Mouse (Mus musculus): Measurements from ENCODE around the gene Pax5.

Pax5 gene

GRCm38 (mm10) chr4:44669485-44670181 is 40.7 kb downstream of the Pax5 start:
- no peak for DNase-seq (ENCODE audit: extremely low read depth, insufficient read length, low spot score)

DNA sequence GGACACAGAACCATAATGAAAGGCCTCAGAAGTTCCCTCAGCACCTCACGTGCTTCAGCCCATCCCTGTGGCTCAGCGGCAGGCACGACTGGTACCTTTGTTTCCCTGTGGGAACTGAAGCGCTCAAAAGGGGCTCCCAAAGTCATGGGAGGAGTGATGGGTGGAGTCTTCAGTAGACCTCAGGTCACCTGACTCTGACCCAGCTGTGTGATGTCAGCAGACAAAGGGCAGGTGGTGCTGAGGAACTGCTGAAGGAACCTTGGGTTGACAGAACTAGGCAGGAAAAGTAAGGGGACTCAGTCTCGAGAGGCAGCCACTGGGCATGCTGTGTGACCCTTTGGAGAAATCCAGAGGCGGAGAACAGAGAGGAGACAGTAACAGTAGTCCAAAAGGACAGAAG is 41.7 kb downstream of the Pax5 start:
- DNase-seq (ENCODE audit: extremely low read depth, insufficient read length, low spot score), result no peak

DNA sequence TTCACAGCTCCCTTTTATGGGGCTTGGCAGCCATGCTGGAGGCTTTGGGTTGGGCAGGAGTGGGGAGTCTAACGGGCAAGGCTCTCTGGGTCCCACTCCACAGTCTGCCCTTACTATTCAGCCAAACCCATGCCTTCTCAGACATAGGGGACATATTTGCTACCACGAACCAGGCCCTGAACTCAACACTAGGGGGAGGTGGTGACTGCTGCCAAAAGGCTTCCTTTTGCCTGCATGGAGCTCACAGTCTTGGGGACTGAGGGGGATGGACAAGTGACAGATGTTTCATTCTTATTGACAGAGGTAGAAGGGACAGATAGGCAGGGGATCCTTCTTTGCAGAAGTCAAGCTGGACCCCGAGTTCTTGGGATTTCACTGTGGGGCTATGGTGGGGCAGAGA is 42.1 kb downstream of the Pax5 start:
- DNase-seq (ENCODE audit: extremely low read depth, insufficient read length, low spot score), result no peak

GRCm38 (mm10) chr4:44667369-44667768 is 42.9 kb downstream of the Pax5 start:
- DNase-seq (ENCODE audit: extremely low read depth, insufficient read length, low spot score), result no peak

- DNase-seq (ENCODE audit: extremely low read depth, insufficient read length, low spot score), result no peak
Observed at GRCm38 (mm10) chr4:44664767-44665056, 45.6 kb downstream of the Pax5 start.

DNA sequence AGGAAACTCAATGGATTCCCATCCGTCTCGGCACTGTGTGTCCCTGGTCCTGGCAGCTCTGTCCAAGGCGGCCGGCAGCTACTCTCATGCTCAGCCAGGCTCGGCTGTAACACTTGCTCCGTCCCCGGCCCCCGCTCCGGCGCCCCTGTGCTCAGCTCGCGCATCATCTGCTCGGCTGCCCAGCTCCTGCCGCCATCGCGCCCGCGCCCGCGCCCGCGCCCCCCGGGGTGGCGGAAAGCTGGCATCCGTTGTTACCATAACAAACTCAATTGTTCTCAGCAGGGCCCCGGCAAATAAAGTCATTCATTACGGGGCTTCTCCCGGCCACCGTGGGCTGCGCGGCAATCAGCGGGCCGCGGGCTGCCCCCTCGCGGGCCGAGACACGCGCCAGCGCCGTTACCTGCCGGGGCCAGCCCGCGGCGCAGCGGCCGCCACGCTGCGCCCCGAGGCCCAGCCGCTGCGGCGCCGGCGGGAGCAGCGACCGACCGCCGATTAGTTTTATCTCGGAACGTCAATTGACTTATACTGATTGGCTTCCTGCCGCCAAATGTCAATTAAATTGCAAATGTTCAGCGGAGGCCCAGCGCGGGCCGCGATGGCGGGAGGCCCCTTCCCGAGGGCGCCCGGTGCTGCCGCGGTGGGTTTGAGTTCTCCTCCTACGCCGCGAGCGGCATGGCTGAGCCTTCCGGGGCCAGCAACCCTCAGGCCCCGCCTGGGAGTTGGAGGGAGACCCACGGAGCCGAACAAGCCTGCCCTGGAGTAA is 46.1 kb downstream of the Pax5 start:
- DNase-seq (ENCODE audit: extremely low read depth, insufficient read length, low spot score), result no peak

GRCm38 (mm10) chr4:44663489-44663888 is 46.8 kb downstream of the Pax5 start:
- no peak for DNase-seq (ENCODE audit: extremely low read depth, insufficient read length, low spot score)

DNA sequence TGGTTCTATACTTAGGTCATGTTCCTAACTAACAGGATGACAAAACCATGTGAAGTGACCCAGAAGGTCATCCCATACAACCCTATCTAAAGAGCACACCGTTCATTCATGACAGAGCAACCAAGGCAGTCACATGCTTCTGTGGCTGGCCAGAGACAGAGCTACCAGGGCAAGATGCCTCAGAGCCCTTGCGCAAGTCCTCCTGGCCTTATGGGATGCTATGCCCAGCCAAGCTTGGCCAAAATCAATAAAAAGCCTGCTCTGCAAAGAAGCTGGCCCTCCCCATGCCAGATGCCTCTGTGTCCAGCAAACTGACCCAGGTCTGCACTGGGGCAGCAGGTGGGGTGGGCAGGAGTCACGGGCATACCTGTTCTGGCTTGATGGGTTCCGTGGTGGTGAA is 65.1 kb downstream of the Pax5 start:
- DNase-seq (ENCODE audit: extremely low read depth, insufficient read length, low spot score), result peak; percentile 18

DNA sequence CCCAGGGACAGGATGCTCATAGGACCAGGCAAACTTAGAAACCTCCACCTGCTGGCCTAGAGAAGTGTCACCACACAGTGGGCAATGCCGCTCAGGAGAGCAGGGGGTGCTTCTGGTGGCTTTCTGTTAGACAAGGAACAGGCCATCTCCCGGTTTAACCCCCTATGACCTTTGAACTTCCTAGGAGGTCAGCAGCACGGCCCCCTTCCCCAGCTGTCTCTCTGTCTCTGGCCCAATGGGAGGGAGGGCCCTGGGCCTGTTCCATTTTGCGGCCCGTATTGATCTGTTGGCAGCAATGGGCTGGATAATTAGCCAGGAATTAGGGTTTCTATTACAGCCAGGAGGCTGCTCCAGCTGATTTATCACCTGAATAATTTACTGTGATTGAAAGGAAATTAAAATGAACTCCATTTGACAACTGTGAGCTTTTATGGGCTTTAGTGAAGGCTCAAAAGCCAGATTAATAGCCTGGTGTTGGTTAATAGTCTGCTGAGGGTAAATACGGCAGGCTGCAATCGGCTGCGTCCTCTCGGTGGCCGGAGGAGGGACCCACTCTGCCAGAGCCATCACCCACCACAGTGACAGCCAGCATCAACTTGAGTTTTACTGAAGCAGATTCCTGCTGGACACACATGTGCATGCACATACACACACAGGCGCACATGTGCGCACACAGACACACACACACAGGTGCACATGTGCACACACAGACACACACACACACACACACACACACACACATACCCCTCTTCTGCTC is 68.3 kb downstream of the Pax5 start:
- DNase-seq (ENCODE audit: extremely low read depth, insufficient read length, low spot score), result no peak

GRCm38 (mm10) chr4:44635618-44636017 is 74.7 kb downstream of the Pax5 start:
- no peak for DNase-seq (ENCODE audit: extremely low read depth, insufficient read length, low spot score)

DNA sequence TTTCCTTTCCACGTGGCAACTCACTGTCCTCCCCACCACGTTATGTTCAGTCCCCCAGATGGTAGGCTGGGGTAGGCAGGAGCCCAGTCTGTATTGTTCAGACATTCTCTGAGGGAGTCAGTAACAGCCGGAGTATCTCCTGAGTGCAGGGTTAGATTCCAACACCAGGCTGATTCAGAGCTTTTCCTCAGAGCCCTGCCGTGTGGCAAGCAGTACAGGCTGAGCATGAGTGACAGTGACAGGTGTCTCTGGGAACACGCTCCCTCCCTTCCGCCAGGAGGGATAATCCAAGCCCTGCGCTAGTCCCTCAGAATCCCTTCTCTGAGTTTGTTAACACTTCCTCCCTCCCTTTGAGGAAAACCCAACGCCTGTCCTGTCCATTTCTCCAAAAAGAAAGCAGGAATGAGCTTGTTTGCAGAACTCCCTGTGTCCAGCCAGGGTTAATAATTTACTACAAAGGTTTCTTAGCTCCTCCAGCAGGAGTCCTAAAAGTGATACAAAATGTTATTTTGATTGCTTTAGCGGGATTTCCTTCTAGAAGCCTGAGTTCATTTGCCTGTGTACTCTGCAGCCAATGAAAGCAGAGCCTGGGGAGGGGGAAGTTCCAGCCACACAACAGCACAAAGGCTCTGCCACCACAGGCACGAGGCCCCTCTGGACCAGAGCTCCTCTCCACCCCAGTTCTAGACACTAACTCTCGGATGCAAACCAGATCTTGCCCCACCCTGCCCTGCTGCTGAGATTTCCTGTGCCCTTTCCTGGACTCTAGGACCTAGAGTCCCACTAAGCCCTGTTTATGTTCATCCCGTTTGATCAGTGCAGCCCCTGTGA is 76.4 kb downstream of the Pax5 start:
- DNase-seq (ENCODE audit: extremely low read depth, insufficient read length, low spot score), result no peak

GRCm38 (mm10) chr4:44630059-44630458 is 80.2 kb downstream of the Pax5 start:
- DNase-seq (ENCODE audit: extremely low read depth, insufficient read length, low spot score), result no peak

- DNase-seq (ENCODE audit: extremely low read depth, insufficient read length, low spot score), result no peak
Observed at GRCm38 (mm10) chr4:44627890-44628289, 82.4 kb downstream of the Pax5 start.

DNA sequence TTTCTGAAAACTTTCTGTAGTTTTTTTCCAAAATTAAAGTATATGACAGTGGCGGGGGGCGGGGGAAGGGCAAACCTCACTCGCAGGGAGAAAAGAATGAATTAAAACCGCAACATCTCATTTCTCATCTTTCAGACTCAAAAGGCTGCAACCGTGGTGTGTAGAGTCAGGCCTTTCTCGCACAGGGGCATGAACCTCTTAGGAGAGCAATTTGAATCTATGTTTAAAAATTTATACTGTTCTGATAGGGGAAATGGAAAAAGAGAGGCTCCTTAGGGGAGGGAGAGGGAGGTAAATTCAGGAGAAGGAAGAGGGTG is 85.2 kb downstream of the Pax5 start:
- DNase-seq (ENCODE audit: extremely low read depth, insufficient read length, low spot score), result no peak

- DNase-seq (ENCODE audit: extremely low read depth, insufficient read length, low spot score), result no peak
Observed at GRCm38 (mm10) chr4:44624232-44625107, 85.8 kb downstream of the Pax5 start.

DNA sequence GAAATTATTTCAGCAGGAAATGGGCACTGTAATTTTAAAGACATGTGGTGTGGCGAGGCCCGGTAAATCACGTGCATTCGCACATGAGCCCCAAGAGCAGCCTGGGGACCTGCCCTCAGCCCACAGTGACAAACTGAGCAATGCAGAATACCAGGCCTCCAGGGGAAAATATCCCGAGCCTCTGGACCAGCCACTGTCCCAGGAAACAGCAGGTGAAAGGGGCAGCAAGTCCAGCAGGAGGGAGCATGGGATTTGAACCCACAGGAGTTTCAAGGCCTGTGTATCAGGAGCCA is 86.9 kb downstream of the Pax5 start:
- DNase-seq (ENCODE audit: extremely low read depth, insufficient read length, low spot score), result no peak

DNA sequence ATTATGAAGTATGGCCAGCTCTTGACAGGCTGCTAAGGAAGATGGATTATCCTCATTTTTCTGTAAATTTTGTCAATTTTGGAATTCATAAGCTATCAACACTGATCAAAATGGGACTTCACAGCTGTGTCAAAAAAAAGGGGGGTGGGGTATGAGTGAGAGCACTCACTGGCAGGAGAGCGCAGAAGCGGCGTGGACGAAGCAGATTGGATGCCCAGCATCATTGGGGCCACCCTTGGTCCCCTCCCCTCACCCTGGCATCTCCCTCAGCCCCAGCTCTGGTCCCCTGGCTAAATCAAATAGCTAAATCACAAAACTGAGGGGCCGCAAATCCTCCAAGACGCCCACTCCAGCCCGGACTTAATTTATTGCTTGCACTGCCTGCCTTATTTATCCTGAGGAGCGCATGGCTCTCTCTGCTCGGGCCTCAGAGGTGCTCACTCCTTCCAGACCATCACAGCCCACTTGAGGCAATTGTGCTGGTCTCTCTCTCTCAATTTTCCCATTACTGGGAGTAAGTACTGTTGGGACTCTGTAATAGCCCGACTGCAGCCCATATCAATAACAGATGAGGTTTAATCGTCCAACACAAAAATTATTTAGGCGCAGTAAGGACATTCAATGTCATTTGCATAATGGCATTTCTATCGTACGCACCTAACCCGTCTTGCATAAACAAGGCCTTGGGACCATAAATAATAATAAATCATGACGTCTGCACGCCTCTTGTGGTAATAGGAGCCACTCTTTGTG is 87.4 kb downstream of the Pax5 start:
- no peak for DNase-seq (ENCODE audit: extremely low read depth, insufficient read length, low spot score)

DNA sequence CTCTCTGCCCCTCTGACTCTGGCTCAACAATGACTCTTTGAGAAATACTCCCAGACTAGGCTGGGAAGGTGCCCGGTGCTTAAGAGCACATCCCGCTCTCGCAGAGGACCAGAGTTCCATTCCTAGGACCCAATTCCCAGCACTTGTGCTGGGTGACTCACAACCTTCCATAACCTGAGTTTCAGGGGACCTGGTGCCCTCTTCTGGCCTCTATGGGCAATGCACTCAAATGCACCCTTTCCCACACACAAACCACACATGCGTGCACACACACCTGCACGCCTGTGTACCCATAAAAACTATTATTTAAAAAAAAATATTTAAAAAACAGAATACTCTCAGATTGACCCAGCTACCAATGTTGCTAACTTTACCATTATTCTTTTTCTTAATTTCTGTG is 90.0 kb downstream of the Pax5 start:
- no peak for DNase-seq (ENCODE audit: extremely low read depth, insufficient read length, low spot score)

GRCm38 (mm10) chr4:44614066-44614667 is 96.1 kb downstream of the Pax5 start:
- no peak for DNase-seq (ENCODE audit: extremely low read depth, insufficient read length, low spot score)
